Mouse (Mus musculus) adrenal gland, postnatal 25 days (tissue): ENCODE measurements around the gene Gad2. TPM values are rescaled to one million over a fixed set of nuclear protein-coding genes. Genes with fewer than 3 reads are reported as not detected.
"Not testable (repeated sequence)": the region's sequence is repeated elsewhere in the genome, so short reads cannot be mapped to it uniquely, and the experiment has no call there.

Source experiments
- DNase-seq: peaks from one replicate; pipeline ENCODE4 v3.0.0; 2021; ENCODE audit warnings: mixed read lengths
- long read RNA-seq: library from polyadenylated mRNA; stranded (forward); transcript quantifications from one replicate; pipeline ENCODE4 v2.0.0, GENCODE M21; 2021
- total RNA-seq: library from RNA; stranded (reverse); gene quantifications from 2 replicates; pipeline ENCODE4 v1.2.3, GENCODE M21; 2021

Gad2 gene
- not detected in 2 replicates for total RNA-seq
- long read RNA-seq: 0 reads

- DNase-seq: peak; percentile 35
Observed at GRCm38 (mm10) chr2:22621828-22622731, at the start of gene Gad2. TSS of gene Gad2 (plus strand) at chr2:22622205.

GRCm38 (mm10) chr2:22587469-22588169 lies 34.4 kb upstream of the Gad2 start:
- not testable (repeated sequence) for DNase-seq

GRCm38 (mm10) chr2:22588170-22588541 lies 33.8 kb upstream of the Gad2 start:
- not testable (repeated sequence) for DNase-seq

GRCm38 (mm10) chr2:22588673-22589381 lies 33.2 kb upstream of the Gad2 start:
- not testable (repeated sequence) for DNase-seq

GRCm38 (mm10) chr2:22589382-22590205 lies 32.4 kb upstream of the Gad2 start:
- DNase-seq: not testable (repeated sequence)

- DNase-seq: no peak
Observed at GRCm38 (mm10) chr2:22590206-22590490, 31.9 kb upstream of the Gad2 start.

GRCm38 (mm10) chr2:22617951-22618350 lies 4.1 kb upstream of the Gad2 start:
- no peak for DNase-seq

GRCm38 (mm10) chr2:22619416-22619815 lies 2.6 kb upstream of the Gad2 start:
- DNase-seq: no peak

GRCm38 (mm10) chr2:22620030-22620429 lies 2.0 kb upstream of the Gad2 start:
- no peak for DNase-seq

GRCm38 (mm10) chr2:22620534-22620933 lies 1.5 kb upstream of the Gad2 start:
- DNase-seq: no peak

GRCm38 (mm10) chr2:22620978-22621827 lies 802 bp upstream of the Gad2 start:
- DNase-seq: no peak

- no peak for DNase-seq
Observed at GRCm38 (mm10) chr2:22623111-22624070, 1.4 kb downstream of the Gad2 start.

GRCm38 (mm10) chr2:22624188-22624975 lies 2.4 kb downstream of the Gad2 start:
- DNase-seq: no peak

- DNase-seq: no peak
Observed at GRCm38 (mm10) chr2:22625096-22625960, 3.3 kb downstream of the Gad2 start.

GRCm38 (mm10) chr2:22627147-22627666 lies 5.2 kb downstream of the Gad2 start:
- no peak for DNase-seq

- DNase-seq: no peak
Observed at GRCm38 (mm10) chr2:22627819-22628432, 5.9 kb downstream of the Gad2 start.

- DNase-seq: peak; percentile 34
Observed at GRCm38 (mm10) chr2:22634766-22635165, 12.8 kb downstream of the Gad2 start.
